Mouse (Mus musculus): ENCODE data around the gene Dnlz.

- TF ChIP-seq CTCF (IDR thresholded peaks at IDR 0.05; ENCODE audit: extremely low read depth, insufficient read depth, insufficient read length, insufficient replicate concordance) (no peak), POLR2A (IDR thresholded peaks at IDR 0.05; ENCODE audit: low read depth, low read length) (no peak)
Observed at GRCm38 (mm10) chr2:26316576-26317246, 35.2 kb downstream of the Dnlz start.
